Mouse (Mus musculus) megakaryocyte, embryonic 14.5 days (primary cell): ENCODE data around the gene Nr1d2.

Source experiments
- FLI1 ChIP-seq: IDR thresholded peaks from 2 replicates; pipeline ENCODE4 v1.6.1; 2012; ENCODE audit warnings: low read length, inconsistent platforms, mixed read lengths
- GATA1 ChIP-seq: IDR thresholded peaks from 3 replicates; pipeline ENCODE4 v1.6.1; 2012; ENCODE audit warnings: mixed read lengths, low read length, inconsistent platforms, borderline replicate concordance

DNA sequence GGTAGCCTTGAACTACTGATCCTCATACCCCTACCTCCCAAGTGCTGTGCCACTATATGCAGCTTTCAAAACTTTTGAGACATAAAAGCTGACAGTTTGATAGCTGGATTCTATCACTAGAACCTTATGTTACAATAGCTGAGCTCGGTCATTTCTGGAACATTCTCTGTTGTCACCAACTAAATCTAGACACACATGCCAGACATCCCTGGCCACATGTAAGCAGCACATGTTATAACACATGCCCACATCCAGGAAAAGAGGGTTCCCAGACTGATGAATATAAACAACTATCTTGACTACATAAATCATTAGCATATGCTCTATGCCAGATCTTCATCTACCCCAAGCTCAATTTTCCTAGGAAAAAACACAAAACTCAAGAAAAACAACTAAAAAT is 21.8 kb downstream of the Nr1d2 start:
- no peak for TF ChIP-seq FLI1
- TF ChIP-seq GATA1, result no peak
